Mouse (Mus musculus): Measurements from ENCODE around the gene Trim6. TPM values are rescaled to one million over a fixed set of nuclear protein-coding genes. Genes with fewer than 3 reads are reported as not detected.
A peak's percentile ranks its signal among the peaks of the same experiment; 100 is the strongest.

The Trim6 gene
- total and polyA plus RNA-seq, 3 experiments = 0.31 TPM; not detected in 2

DNA sequence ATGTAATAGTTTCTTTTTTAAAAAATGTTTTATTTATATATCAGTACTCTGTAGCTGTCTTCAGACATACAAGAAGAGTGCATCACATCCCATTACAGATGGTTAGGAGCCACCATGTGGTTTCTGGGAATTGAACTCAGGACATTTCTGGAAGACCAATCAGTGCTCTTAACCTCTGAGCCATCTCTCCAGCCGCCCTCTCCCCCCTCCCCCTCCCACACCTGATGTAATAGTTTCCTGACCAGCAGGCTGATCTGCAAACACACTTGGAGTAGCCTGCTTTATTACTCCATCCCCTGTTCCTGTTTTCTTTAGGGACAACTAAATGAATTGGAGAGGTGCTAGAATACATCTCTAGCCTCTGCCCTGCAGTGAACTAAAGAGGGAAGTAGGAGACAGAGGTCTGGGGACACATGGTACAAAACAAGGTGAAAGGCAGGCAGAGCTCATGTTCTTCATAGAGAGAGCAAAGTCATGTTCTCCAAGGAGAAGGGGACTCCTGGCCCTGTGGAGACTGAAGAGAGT lies 2.5 kb upstream of the Trim6 start:
- peaks cover 0 to 11% of the 10 kb centered on the region in 2 experiments; a peak in 2 of 4 replicates for H3K4me1 ChIP-seq (ENCODE audit: control insufficient read depth in 1 of 2, insufficient read depth in 2 of 2)
- no peaks in the 10 kb centered on the region for H3K9me3 ChIP-seq (replicated peaks; ENCODE audit: low read length)
- no peak for TF ChIP-seq RAD21 (IDR thresholded peaks at IDR 0.05; ENCODE audit: low read depth, low read length)
- no peak for TF ChIP-seq CHD2 (IDR thresholded peaks at IDR 0.05; ENCODE audit: low read length)
- no peak for TF ChIP-seq NELFE (IDR thresholded peaks at IDR 0.05; ENCODE audit: low read depth, low read length)
- TF ChIP-seq JUND (conservative IDR thresholded peaks at IDR 0.05; ENCODE audit: low read depth, low read length) = no peak
- no peak for TF ChIP-seq MYC (IDR thresholded peaks at IDR 0.05; ENCODE audit: low read depth, low read length)
- TF ChIP-seq ETS1 (conservative IDR thresholded peaks at IDR 0.05; ENCODE audit: low read depth, low read length) = no peak
- no peak for TF ChIP-seq IRF4 (IDR thresholded peaks at IDR 0.05; ENCODE audit: low read depth, low read length)
- no peak for TF ChIP-seq USF2 (conservative IDR thresholded peaks at IDR 0.05; ENCODE audit: low read depth, low read length)
- TF ChIP-seq ZC3H11A (IDR thresholded peaks at IDR 0.05; ENCODE audit: low read depth, low read length) = no peak
- no peak for TF ChIP-seq SMC3 (IDR thresholded peaks at IDR 0.05; ENCODE audit: low read depth, low read length)
- no peak for TF ChIP-seq JUN (IDR thresholded peaks at IDR 0.05; ENCODE audit: insufficient read depth, low read depth, low read length)
- no peak for TF ChIP-seq MAZ (IDR thresholded peaks at IDR 0.05; ENCODE audit: low read depth, low read length)
- no peak for TF ChIP-seq ZKSCAN1 (IDR thresholded peaks at IDR 0.05; ENCODE audit: borderline replicate concordance, low read depth, low read length)
- no peak for TF ChIP-seq EP300 (IDR thresholded peaks at IDR 0.05; ENCODE audit: low read length)
- no peak for TF ChIP-seq POLR2A (IDR thresholded peaks at IDR 0.05; ENCODE audit: low read depth, low read length)
- TF ChIP-seq HCFC1 (IDR thresholded peaks at IDR 0.05; ENCODE audit: low read depth, low read length) = no peak
- no peak for TF ChIP-seq KAT2A (IDR thresholded peaks at IDR 0.05; ENCODE audit: insufficient replicate concordance, low read length)
- TF ChIP-seq BHLHE40 (IDR thresholded peaks at IDR 0.05; ENCODE audit: low read depth, low read length) = no peak
- H3K79me2 ChIP-seq (replicated peaks; ENCODE audit: control insufficient read depth, extremely low read depth, insufficient read depth, poor library complexity, severe bottlenecking) = no peaks in the 10 kb centered on the region
- dilution Hi-C loops (cut with MboI; ENCODE audit: extremely low pct_ligation_motif_present, extremely low pct_unique_long_range_greater_than_20kb, low sequenced_read_pairs) (no loop called here), in situ Hi-C loops (cut with MboI; ENCODE audit: low pct_ligation_motif_present, low pct_unique_long_range_greater_than_20kb, low sequenced_read_pairs) (no loop called here)
- H3K4me3 ChIP-seq (replicated peaks in 1 of 3; ENCODE audit: low read depth in 2 of 3, low read length in 2 of 3, poor library complexity in 1 of 3) = no peak overlapping the region
- no peak overlapping the region for H3K4me2 ChIP-seq (ENCODE audit: insufficient read depth, low read depth, poor library complexity, severe bottlenecking)
- H3K36me3 ChIP-seq (replicated peaks in 1 of 2; ENCODE audit: control insufficient read depth in 1 of 2, insufficient read depth in 1 of 2, low read length in 1 of 2) = no peaks in the 10 kb centered on the region
- H3K9ac ChIP-seq (ENCODE audit: insufficient read depth, low read depth) = no peak overlapping the region
- no peak for DNase-seq (ENCODE audit: extremely low read depth)
- no peaks in the 10 kb centered on the region for H3K27me3 ChIP-seq (replicated peaks)
- H3K27ac ChIP-seq (ENCODE audit: insufficient read depth, low read depth) = no peak overlapping the region

DNA sequence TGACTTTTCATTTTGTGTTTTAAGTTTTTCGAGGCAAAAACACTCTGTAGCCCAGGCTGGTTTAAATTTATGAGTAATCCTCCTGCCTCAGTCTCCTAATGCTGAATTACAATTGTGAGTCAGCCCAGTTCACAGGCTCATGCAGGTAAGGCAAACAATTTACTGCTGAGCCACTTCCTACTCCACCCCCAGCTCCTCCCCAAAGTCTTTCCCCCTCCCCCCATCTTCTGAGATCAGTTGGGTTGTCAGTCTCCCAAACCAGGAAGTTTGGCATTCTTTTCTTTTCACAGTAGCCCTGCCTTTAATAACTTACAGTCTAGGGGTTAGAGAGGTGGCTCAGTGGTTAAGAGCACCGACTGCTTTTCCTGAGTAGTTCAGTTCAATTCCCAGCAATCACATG lies 712 bp upstream of the Trim6 start:
- Histone ChIP-seq H3K9me3 (replicated peaks; ENCODE audit: low read length) (no peaks in the 10 kb centered on the region), H3K79me2 (replicated peaks; ENCODE audit: control insufficient read depth, extremely low read depth, insufficient read depth, poor library complexity, severe bottlenecking) (no peaks in the 10 kb centered on the region), H3K4me3 (replicated peaks in 1 of 3; ENCODE audit: low read depth in 2 of 3, low read length in 2 of 3, poor library complexity in 1 of 3) (no peak overlapping the region), H3K4me1 (ENCODE audit: control insufficient read depth in 1 of 2, insufficient read depth in 2 of 2) (peaks cover 0 to 11% of the 10 kb centered on the region in 2 experiments; a peak in 2 of 4 replicates), H3K27ac (ENCODE audit: insufficient read depth, low read depth) (no peak overlapping the region), H3K36me3 (replicated peaks in 1 of 2; ENCODE audit: control insufficient read depth in 1 of 2, insufficient read depth in 1 of 2, low read length in 1 of 2) (no peaks in the 10 kb centered on the region), H3K9ac (ENCODE audit: insufficient read depth, low read depth) (no peak overlapping the region), H3K4me2 (ENCODE audit: insufficient read depth, low read depth, poor library complexity, severe bottlenecking) (no peak overlapping the region), H3K27me3 (replicated peaks) (no peaks in the 10 kb centered on the region)
- TF ChIP-seq RAD21 (IDR thresholded peaks at IDR 0.05; ENCODE audit: low read depth, low read length) (no peak), KAT2A (IDR thresholded peaks at IDR 0.05; ENCODE audit: insufficient replicate concordance, low read length) (no peak), ELF1 (IDR thresholded peaks at IDR 0.05; ENCODE audit: low read depth, low read length) (0 out of 2 replicates have a peak, but pooled peaks have one; percentile 26)
- dilution Hi-C loops (cut with MboI; ENCODE audit: extremely low pct_ligation_motif_present, extremely low pct_unique_long_range_greater_than_20kb, low sequenced_read_pairs) (no loop called here), in situ Hi-C loops (cut with MboI; ENCODE audit: low pct_ligation_motif_present, low pct_unique_long_range_greater_than_20kb, low sequenced_read_pairs) (no loop called here)
- DNase-seq (ENCODE audit: extremely low read depth) = peak; percentile 41
